Mouse (Mus musculus): ENCODE results near the gene Svs6. TPM values are rescaled to one million over a fixed set of nuclear protein-coding genes. Genes with fewer than 3 reads are reported as not detected.

Svs6 gene
- total RNA-seq, 2 experiments from 2014 or later = not detected

Small RNA genes within 50 kb of the gene (microRNA-seq; reads per million reads assigned to microRNA genes)
- not detected for gene Mir7678

Other genes starting within 250 kb of the Svs6 start
- 10 to 100 TPM; 31.1 to 39.7 TPM for gene Stk4, start 246.4 kb upstream of the Svs6 start, total RNA-seq (2021)
- 10 to 100 TPM; 72.6 to 72.8 TPM for gene Tomm34, start 245.6 kb upstream of the Svs6 start, total RNA-seq (2021)
- 10 to 100 TPM; 15.7 to 20.3 TPM for gene Kcns1, start 145.6 kb upstream of the Svs6 start, total RNA-seq (2021)
- not detected for gene Wfdc5, start 134.0 kb upstream of the Svs6 start, total RNA-seq (2021)
- not detected for gene Wfdc12, start 126.1 kb upstream of the Svs6 start, total RNA-seq (2021)
- not detected for gene Wfdc15a, start 116.6 kb upstream of the Svs6 start, total RNA-seq (2021)
- gene Wfdc15b, start 95.1 kb upstream of the Svs6 start, total RNA-seq (2021) = not detected
- not detected for gene Svs2, start 78.3 kb upstream of the Svs6 start, total RNA-seq (2021)
- not detected for gene Svs3b, start 60.1 kb upstream of the Svs6 start, total RNA-seq (2021)
- not detected for gene Svs4, start 38.3 kb upstream of the Svs6 start, total RNA-seq (2021)
- gene Svs3a, start 27.5 kb upstream of the Svs6 start, total RNA-seq (2021) = not detected
- gene Svs5, start 16.0 kb downstream of the Svs6 start, total RNA-seq (2021) = not detected
- gene Slpi, start 72.3 kb downstream of the Svs6 start, total RNA-seq (2021) = 1 to 10 TPM; 1.0 to 1.5 TPM
- gene Rbpjl, start 86.4 kb downstream of the Svs6 start, total RNA-seq (2021) = under 1 TPM; 0.30 to 0.34 TPM
- gene Matn4, start 88.4 kb downstream of the Svs6 start, total RNA-seq (2021) = 10 to 100 TPM; 11.4 to 13.0 TPM
- gene Sdc4, start 127.1 kb downstream of the Svs6 start, total RNA-seq (2021) = 10 to 100 TPM; 98.5 TPM
- gene Sys1, start 140.2 kb downstream of the Svs6 start, total RNA-seq (2021) = 10 to 100 TPM; 34.7 to 40.4 TPM
- gene Gm20458, start 144.2 kb downstream of the Svs6 start, total RNA-seq (2021) = 10 to 100 TPM in 1 of 2 experiments, 1 to 10 TPM in 1; 8.1 to 14.9 TPM
- gene Trp53tg5, start 157.0 kb downstream of the Svs6 start, total RNA-seq (2021) = not detected
- 100 to 1,000 TPM; 112 to 126 TPM for gene Dbndd2, start 169.4 kb downstream of the Svs6 start, total RNA-seq (2021)
- 10 to 100 TPM; 88.7 to 98.5 TPM for gene Pigt, start 180.8 kb downstream of the Svs6 start, total RNA-seq (2021)
- not detected for gene Wfdc2, start 245.7 kb downstream of the Svs6 start, total RNA-seq (2021)